28 mouse cellular contexts compared by ENCODE assay signal in genomic region chr1:92050566-92050965, GRCm38 (mm10).
DNase-seq lines count a peak whose midpoint lies in the region; ATAC-seq and TF ChIP-seq lines count a peak whose summit lies in the region.
"Had no signal": no experiment of that assay in that cellular context is flagged by ENCODE, and none has a peak within 500 bp of the region (broad histone marks: within the 10 kb centered on the region; RNA-seq: fewer than 3 reads in every experiment).

No protein-coding gene starts in this region.

- H3K4me3 ChIP-seq in kidney, embryonic 15.5 days (replicated peaks), result no peak overlapping the region
- H3K4me3 ChIP-seq in bone marrow, adult 2 months (replicated peaks; ENCODE audit: control insufficient read depth, low read depth, low read length), result no peak overlapping the region
- H3K4me3 ChIP-seq: embryonic facial prominence, embryonic 13.5 days; forebrain, embryonic 10.5 days; forebrain, embryonic 15.5 days; heart, adult 2 months; heart, embryonic 13.5 days; hindbrain, embryonic 12.5 days; layer of hippocampus, adult 2 months; left cerebral cortex, adult 2 months; limb, embryonic 13.5 days; lung, embryonic 15.5 days had no signal

- H3K4me1 ChIP-seq in kidney, embryonic 15.5 days, result peaks cover 13% of the 10 kb centered on the region; the same call in 1 of the 2 replicates
- H3K4me1 ChIP-seq in bone marrow, adult 2 months (ENCODE audit: control insufficient read depth, insufficient read depth, low read length), result peaks cover 15% of the 10 kb centered on the region
- H3K4me1 ChIP-seq: forebrain, embryonic 15.5 days had no signal

- no peaks in the 10 kb centered on the region for H3K36me3 ChIP-seq in kidney, embryonic 15.5 days
- H3K36me3 ChIP-seq: embryonic facial prominence, embryonic 13.5 days; forebrain, embryonic 15.5 days; heart, embryonic 13.5 days; hindbrain, embryonic 12.5 days; limb, embryonic 13.5 days; lung, embryonic 15.5 days had no signal

- intact Hi-C loops in left cerebral cortex, postnatal 4 days (cut with DNase I), result no loop called here

- 37% methylated on average over 3 of the region's 3 CpGs for WGBS in kidney, embryonic 15.5 days
- WGBS in bone marrow, adult 2 months, result 76% methylated on average over 3 of the region's 3 CpGs

- no peaks in the 10 kb centered on the region for H3K9me3 ChIP-seq in kidney, embryonic 15.5 days (replicated peaks)
- H3K9me3 ChIP-seq: embryonic facial prominence, embryonic 13.5 days; forebrain, embryonic 10.5 days; forebrain, embryonic 15.5 days; heart, embryonic 13.5 days; hindbrain, embryonic 12.5 days; limb, embryonic 13.5 days; lung, embryonic 15.5 days had no signal

- TF ChIP-seq CTCF in bone marrow, adult 2 months (IDR thresholded peaks at IDR 0.05; ENCODE audit: control insufficient read depth, insufficient read depth, low read length), result no peak

- no peak overlapping the region for H3K27ac ChIP-seq in kidney, embryonic 15.5 days
- H3K27ac ChIP-seq in bone marrow, adult 2 months (ENCODE audit: control insufficient read depth, insufficient read depth, low read depth, low read length, poor library complexity), result peak overlapping the region; percentile 38; the same call in 1 of the 2 replicates
- H3K27ac ChIP-seq: embryonic facial prominence, embryonic 13.5 days; forebrain, embryonic 10.5 days; forebrain, embryonic 15.5 days; heart, adult 2 months; heart, embryonic 13.5 days; hindbrain, embryonic 12.5 days; layer of hippocampus, adult 2 months; left cerebral cortex, adult 2 months; limb, embryonic 13.5 days; lung, embryonic 15.5 days had no signal

- no peaks in the 10 kb centered on the region for H3K27me3 ChIP-seq in kidney, embryonic 15.5 days
- H3K27me3 ChIP-seq: embryonic facial prominence, embryonic 13.5 days; forebrain, embryonic 15.5 days; heart, embryonic 13.5 days; hindbrain, embryonic 12.5 days; limb, embryonic 13.5 days; lung, embryonic 15.5 days had no signal

- ATAC-seq in kidney, embryonic 15.5 days (replicated peaks; ENCODE audit: low FRiP score), result 0 out of 2 replicates have a peak, but pooled peaks have one; percentile 18
- ATAC-seq: forebrain, embryonic 15.5 days; intestine, postnatal 0 days had no signal

- no peak overlapping the region for H3K9ac ChIP-seq in kidney, embryonic 15.5 days
- H3K9ac ChIP-seq: embryonic facial prominence, embryonic 13.5 days; forebrain, embryonic 15.5 days; heart, embryonic 13.5 days; hindbrain, embryonic 12.5 days; limb, embryonic 13.5 days; lung, embryonic 15.5 days had no signal

- no peak for DNase-seq in kidney, adult 9 months
- DNase-seq in embryo, embryonic 10.5 days (ENCODE audit: low spot score), result peak; percentile 45
- DNase-seq in retina, embryonic 14.5 days (ENCODE audit: low spot score), result peak; percentile 49
- DNase-seq in lung, postnatal 25 days (ENCODE audit: low spot score), result no peak
- no peak for DNase-seq in left cerebral cortex, postnatal 4 days
- DNase-seq: adrenal gland, postnatal 25 days; cerebellum, adult 9-11 months; gastrocnemius, postnatal 36 days; heart, adult 2 months; heart, postnatal 10 days; kidney, postnatal 36 days; lung, postnatal 36 days; right cerebral cortex, adult 18-20 months; spleen, adult 18-20 months; thymus, postnatal 14 days had no signal

- no peak overlapping the region for H3K4me2 ChIP-seq in kidney, embryonic 15.5 days
- H3K4me2 ChIP-seq: embryonic facial prominence, embryonic 13.5 days; forebrain, embryonic 15.5 days; heart, embryonic 13.5 days; hindbrain, embryonic 12.5 days; limb, embryonic 13.5 days; liver, embryonic 11.5 days; lung, embryonic 15.5 days had no signal

- no peak for TF ChIP-seq POLR2A in bone marrow, adult 2 months (IDR thresholded peaks at IDR 0.05; ENCODE audit: borderline replicate concordance, control insufficient read depth, low read depth, low read length)

Comparison
In these comparisons a context has a peak if more than half of its experiments do, and no peak if none do; other contexts are left out.
1. DNase-seq: peak in embryo, embryonic 10.5 days (single experiment) and retina, embryonic 14.5 days (single experiment); none in kidney, adult 9 months (single experiment), lung, postnatal 25 days (single experiment) and left cerebral cortex, postnatal 4 days (single experiment).